Mouse (Mus musculus): Measurements from ENCODE around the gene Bok.

Gene Bok

DNA sequence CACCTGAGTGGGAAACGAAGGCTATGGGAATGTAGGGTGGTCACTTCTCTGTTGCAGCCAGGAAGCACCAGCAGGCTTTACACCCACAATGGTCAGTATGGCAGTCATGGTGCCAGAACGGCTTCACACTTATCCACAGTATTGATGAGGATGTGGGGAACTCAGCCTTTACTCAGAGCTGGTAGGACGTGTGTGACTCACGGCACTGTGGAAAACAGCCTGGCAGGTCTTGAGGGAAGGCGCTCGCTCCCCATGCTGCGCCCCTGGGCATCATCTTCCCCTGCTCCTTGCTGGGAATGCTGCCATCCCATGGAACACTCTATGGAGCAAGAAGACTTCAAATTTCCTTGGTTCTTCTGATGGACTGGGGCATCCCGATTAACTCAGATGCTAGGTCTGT is 5.6 kb downstream of the Bok start:
- DNase-seq: no peak

DNA sequence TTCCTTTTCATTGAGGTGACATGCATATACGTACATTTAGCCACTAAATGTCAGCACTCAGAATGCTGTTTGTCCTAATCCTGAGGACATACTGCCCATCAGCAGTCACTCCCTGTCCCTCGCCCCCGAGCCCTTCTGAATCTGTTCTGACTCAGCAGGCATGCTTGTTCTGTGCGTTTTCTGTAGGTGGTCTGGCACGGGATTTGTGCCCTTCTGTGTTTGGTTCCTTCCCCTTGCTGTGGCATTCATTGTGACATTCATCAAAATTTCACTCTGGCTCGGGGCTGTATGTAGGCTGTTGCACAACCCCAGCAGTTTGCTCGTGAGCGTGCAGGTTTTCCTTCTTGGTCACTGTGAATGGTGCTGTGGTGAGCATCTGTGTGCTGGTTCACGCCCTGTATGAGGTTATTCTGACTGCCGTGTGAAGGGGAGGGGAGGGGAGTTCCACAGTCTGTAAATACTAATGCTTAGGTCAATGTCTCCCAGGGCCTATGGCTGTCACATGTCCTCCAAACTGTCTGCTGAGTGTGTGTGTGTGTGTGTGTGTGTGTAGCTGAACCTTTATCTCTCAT is 6.4 kb downstream of the Bok start:
- no peak for DNase-seq

DNA sequence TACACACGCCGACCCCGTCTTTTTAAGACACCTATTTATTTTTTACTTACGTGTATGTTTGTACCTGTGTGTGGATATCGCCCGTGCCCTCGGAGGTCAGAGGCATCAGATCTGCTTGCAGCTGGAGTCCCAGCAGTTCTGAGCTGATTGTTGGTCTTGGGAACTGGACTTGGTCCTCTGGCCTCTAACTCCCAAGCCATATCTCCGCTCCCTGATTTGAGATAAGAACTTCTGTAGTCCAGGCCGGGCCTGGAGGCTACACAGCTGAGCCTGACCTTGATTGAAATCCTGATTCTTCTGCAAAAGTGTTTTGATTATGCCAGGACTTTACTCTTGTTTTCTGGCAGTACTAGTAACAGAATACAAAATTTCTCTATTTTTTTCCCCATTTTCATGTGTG is 7.3 kb downstream of the Bok start:
- no peak for DNase-seq

DNA sequence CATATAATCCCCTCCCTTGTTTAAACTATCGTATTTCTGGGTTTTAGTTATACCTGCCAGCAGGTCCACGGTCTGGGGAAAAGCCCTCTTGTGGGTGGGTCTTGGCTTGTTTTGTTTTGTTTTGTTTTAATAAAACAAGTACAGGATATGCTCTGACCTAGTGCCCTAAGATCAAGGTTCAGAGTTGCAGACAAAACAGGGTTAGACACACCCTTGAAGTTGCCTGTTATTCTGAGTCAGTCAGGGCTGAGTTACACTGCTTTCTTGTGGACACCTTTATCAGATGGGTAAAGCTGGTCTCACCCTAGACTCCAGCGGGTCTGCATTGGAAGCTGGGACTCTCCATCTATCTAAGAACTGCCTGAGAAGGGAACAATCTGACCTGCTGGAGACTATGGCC is 8.0 kb downstream of the Bok start:
- no peak for DNase-seq

DNA sequence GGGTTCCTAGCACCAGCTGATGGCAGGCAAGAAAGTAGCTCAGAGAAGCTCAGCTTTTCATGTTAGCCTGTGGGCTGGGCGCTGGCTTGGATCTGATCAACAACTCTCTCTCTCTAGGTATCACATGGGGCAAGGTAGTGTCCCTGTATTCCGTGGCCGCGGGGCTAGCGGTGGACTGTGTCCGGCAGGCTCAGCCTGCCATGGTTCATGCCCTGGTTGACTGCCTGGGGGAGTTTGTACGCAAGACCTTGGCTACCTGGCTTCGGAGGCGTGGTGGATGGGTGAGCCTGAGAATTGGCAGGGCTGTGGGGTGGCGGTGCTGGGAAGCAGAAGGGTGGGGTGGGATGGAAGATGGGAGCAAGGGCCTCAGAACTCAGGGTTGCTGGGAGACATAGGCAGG is 8.5 kb downstream of the Bok start:
- peak; percentile 22 for DNase-seq

GRCm38 (mm10) chr1:93694966-93695365 is 9.5 kb downstream of the Bok start:
- DNase-seq: peak; percentile 88

GRCm38 (mm10) chr1:93697317-93697716 is 11.9 kb downstream of the Bok start:
- DNase-seq: peak; percentile 71

DNA sequence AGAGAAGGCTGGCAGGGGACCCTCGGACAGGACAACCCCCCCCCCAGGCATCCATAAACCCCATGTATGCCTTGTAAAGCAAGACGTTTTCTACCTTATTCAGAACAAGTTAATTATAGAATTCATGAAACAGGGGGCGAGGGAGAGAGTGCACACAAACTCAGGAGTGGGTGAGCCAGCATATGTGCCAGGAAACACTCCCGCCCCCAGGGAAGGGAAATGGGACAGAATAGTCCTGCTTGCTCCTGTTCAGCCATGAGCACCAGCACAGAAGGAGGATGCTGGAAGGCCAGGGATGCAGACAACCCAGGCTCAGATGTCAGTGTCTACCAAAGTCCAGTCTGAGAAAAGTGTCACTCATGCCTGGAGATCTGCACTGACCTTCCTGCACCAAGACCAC is 13.7 kb downstream of the Bok start:
- no peak for DNase-seq

GRCm38 (mm10) chr1:93702106-93702505 is 16.6 kb downstream of the Bok start:
- DNase-seq: no peak

GRCm38 (mm10) chr1:93703472-93704048 is 18.1 kb downstream of the Bok start:
- no peak for DNase-seq

GRCm38 (mm10) chr1:93704341-93704740 is 18.9 kb downstream of the Bok start:
- no peak for DNase-seq

- DNase-seq: no peak
These were observed 19.9 kb downstream of the Bok start for GRCm38 (mm10) chr1:93705389-93705788.

DNA sequence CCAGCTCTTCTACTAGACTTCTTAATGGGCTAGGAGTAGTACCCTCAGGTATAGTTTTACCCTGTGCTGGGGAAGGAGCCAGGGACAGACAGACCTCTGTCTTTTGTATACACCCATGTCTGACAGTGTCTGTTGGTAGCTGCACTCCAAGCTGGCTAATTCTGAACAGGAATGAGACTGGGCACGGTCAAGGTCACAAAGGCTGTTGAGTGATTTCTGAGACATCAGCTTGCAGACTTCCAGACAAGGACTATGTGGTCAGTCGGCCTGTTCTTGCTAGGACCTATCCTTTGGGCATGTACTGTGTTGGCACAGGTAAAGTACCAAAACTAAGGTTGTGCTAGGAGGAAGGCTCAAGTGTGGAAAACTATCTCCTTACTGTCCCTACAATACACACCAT is 30.7 kb downstream of the Bok start:
- DNase-seq: no peak

GRCm38 (mm10) chr1:93721557-93721956 is 36.1 kb downstream of the Bok start:
- no peak for DNase-seq

GRCm38 (mm10) chr1:93724623-93725022 is 39.2 kb downstream of the Bok start:
- DNase-seq: no peak

DNA sequence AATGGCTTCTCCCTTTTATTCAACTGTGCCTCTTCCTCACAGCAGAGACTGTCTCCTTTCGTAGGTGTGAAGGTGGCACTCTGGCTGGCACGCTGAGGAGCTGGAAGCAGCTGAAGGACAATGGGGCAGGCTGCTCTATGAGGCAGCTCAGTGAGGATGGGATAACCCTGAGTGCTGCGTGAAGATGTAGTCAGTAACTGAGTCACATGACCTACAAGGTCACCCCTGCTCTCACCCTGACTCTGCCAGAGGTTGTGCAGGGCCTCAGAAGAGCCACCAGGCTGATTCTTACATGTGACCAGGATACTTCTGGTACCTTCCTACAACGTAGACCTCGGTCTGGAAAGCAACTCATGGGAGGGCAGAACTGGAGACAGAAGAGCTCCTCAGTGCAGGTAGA is 40.2 kb downstream of the Bok start:
- DNase-seq: no peak

DNA sequence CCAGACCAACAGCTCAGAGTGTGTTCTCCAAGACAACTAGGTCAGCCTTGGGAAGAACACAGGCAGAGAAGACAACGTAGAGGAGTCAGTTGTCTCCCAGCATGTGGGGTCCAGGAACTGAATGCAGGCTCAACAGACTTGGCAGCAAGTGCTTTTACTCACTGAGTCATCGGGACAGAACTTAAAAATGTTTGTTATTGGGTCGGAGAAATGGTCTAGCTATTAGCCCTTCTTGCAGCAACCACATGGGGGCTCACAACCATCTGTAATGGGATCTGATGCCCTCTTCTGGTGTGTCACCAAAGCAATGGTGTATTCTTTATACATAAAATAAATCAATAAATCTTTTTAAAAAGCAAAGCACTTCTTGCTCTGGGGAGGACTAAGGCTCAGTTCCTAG is 40.7 kb downstream of the Bok start:
- DNase-seq: no peak

- DNase-seq: peak; percentile 67
These were observed 41.5 kb downstream of the Bok start for GRCm38 (mm10) chr1:93726974-93727373.

DNA sequence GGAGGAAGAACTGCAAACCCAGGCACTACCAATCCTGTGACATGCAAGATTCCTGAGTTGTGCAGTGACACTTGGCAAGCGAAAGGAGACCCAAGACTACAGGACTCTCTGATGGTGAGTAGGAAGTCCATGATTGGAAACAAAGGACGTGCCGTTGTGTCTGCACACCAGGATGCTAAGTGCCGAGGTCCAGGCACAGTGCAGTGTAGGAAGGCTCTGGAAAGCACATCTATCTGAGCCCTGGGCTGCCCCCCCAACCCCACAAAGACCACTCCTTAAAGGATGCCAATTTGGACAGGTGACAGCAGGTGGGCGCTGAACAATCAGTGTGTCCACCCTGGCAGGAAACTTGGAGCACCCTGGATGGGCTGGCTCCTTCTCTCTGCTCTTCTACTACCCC is 45.6 kb downstream of the Bok start:
- DNase-seq: no peak

DNA sequence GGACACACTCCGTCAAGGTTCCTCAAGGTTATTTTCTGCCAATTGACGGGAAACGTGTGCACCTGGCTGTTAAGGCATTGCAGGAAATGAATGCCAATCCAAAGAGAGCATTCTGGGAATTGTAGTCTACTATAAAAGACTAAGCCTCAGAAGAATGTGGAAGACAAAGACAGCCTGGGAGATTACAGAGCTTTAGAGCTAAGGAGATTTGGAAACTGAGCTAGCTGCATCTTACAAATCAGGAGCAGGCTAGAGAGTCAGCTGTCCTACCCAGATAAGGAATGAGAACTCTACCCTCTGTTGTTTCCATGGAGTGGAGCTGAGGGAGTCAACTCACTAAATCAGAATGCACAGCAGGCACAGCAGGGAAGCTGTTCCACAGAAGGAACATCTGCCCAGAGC is 46.4 kb downstream of the Bok start:
- DNase-seq: peak; percentile 39

DNA sequence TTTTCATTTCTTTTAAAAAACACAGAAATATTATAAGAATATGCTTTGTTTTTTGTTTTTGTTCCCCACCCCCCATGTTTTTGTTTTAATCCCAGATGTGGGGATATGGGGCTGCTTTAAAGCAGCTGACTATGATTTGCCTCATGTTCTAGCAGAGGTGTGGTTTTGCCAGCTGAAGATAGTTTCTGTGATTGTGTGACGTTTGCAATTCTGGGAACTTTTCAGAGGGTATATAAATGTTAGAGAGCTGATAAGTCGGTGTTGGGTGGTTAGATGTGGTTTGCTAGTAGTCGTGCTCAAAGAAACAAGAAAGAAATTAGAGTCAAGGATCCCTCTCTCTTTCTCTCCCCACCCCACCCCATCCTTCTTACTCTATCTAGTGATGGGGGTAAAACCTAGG is 50.4 kb downstream of the Bok start:
- DNase-seq: no peak

DNA sequence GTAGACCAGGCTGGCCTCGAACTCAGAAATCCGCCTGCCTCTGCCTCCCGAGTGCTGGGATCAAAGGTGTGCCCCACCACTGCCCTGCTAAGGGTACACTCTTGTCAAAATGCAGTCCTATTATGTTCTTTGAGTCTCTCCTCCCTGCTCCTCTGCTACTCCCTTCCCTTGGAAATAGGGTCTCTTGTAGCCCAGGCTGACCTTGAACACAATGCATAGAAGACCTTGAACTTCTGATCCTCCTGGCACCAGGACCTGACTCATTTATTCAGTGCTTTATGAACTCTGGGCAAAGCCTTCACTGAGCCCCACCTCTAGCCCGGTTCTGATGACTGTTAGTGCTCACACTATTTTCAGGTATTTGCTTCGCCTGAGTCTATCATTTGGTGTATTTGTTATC is 52.3 kb downstream of the Bok start:
- no peak for DNase-seq

GRCm38 (mm10) chr1:93740671-93741070 is 55.2 kb downstream of the Bok start:
- no peak for DNase-seq

DNA sequence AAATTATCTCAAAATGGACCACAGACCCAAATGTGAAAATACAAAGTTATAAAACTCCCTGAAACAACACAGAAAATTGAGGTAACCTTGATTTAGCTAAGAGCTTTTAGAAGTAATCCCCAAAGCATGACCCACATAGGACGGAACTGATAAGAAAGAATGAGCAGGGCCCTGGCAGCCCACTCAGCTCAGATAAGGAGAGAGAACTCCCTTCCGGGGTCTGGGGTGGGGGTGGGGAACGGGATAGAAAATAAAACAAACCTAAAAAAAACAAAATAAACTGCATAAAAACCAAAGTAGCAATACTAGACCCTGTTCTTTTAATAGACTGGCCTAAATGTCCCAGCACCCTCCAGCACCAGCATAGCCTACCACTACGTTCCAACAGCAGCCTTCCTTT is 56.5 kb downstream of the Bok start:
- DNase-seq: no peak

DNA sequence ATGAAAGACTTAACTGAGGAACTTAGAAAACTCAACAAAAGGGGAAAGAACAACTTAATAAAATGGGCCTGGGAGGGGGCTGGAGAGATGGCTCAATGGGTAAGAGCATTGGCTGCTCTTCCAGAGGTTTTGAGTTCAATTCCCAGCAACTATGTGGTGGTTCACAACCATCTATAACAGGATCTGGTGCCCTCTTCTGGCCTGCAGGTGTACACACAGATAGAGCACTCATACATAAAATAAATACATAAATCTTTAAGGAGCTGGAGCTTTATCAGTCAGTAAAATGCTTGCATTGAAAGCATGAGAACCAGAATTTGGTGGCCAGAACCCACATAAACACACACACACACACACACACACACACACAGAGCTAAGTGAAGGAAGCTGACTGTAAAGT is 57.5 kb downstream of the Bok start:
- DNase-seq: no peak

Measured in kidney, postnatal 14 days (tissue).